Mouse (Mus musculus) kidney, postnatal 36 days (tissue): ENCODE results near the gene Wasf1.

ENCODE experiments used
- DNase-seq, 2 experiments: peaks; one replicate each; pipeline ENCODE4 v3.0.0; 2021 to 2022; ENCODE audit warnings: mixed read lengths in 2 of 2

Wasf1 gene

GRCm38 (mm10) chr10:40895765-40896164 is 12.5 kb downstream of the Wasf1 start:
- DNase-seq = no peak

- DNase-seq = no peak
Observed at GRCm38 (mm10) chr10:40896656-40897055, 13.4 kb downstream of the Wasf1 start.

GRCm38 (mm10) chr10:40901786-40902185 is 18.5 kb downstream of the Wasf1 start:
- DNase-seq = no peak

- no peak for DNase-seq
Observed at GRCm38 (mm10) chr10:40906131-40906530, 22.9 kb downstream of the Wasf1 start.

GRCm38 (mm10) chr10:40906802-40907201 is 23.5 kb downstream of the Wasf1 start:
- no peak for DNase-seq

GRCm38 (mm10) chr10:40908580-40908979 is 25.3 kb downstream of the Wasf1 start:
- DNase-seq = no peak

- no peak for DNase-seq
Observed at GRCm38 (mm10) chr10:40910811-40911210, 27.5 kb downstream of the Wasf1 start.

- no peak for DNase-seq
Observed at GRCm38 (mm10) chr10:40915240-40915639, 32.0 kb downstream of the Wasf1 start.

GRCm38 (mm10) chr10:40918669-40919440 is 35.6 kb downstream of the Wasf1 start:
- DNase-seq = no peak

- DNase-seq = no peak
Observed at GRCm38 (mm10) chr10:40919464-40919863, 36.2 kb downstream of the Wasf1 start.

GRCm38 (mm10) chr10:40932995-40933394 is 49.7 kb downstream of the Wasf1 start:
- DNase-seq = no peak

GRCm38 (mm10) chr10:40936160-40936726 is 53.0 kb downstream of the Wasf1 start:
- DNase-seq = no peak

GRCm38 (mm10) chr10:40937569-40937968 is 54.3 kb downstream of the Wasf1 start:
- DNase-seq = no peak

GRCm38 (mm10) chr10:40942688-40943087 is 59.4 kb downstream of the Wasf1 start:
- DNase-seq = no peak

- DNase-seq = no peak
Observed at GRCm38 (mm10) chr10:40950176-40950575, 66.9 kb downstream of the Wasf1 start.

GRCm38 (mm10) chr10:40956206-40956605 is 72.9 kb downstream of the Wasf1 start:
- DNase-seq = no peak

- DNase-seq = peak; percentile 4 to 45
Observed at GRCm38 (mm10) chr10:40961365-40961764, 78.1 kb downstream of the Wasf1 start.

- DNase-seq = no peak
Observed at GRCm38 (mm10) chr10:40962008-40962407, 78.7 kb downstream of the Wasf1 start.

- DNase-seq = no peak
Observed at GRCm38 (mm10) chr10:40964546-40964945, 81.3 kb downstream of the Wasf1 start.

- no peak for DNase-seq
Observed at GRCm38 (mm10) chr10:40968551-40968950, 85.3 kb downstream of the Wasf1 start.

- peak in 1 of 2 experiments; percentile 24 for DNase-seq
Observed at GRCm38 (mm10) chr10:40969372-40970033, 86.2 kb downstream of the Wasf1 start.

GRCm38 (mm10) chr10:40970601-40971245 is 87.4 kb downstream of the Wasf1 start:
- no peak for DNase-seq

- no peak for DNase-seq
Observed at GRCm38 (mm10) chr10:40971256-40971655, 88.0 kb downstream of the Wasf1 start.
